Mouse (Mus musculus) liver, embryonic 15.5 days (tissue): ENCODE measurements at regions not wholly inside any gene's neighbourhood (a gene's known extent, or its start where the extent isn't known, plus 50 kb on each side); places are given as distances from the start of the nearest gene placed in this dataset.

Experiments
- ATAC-seq: fragments of 200-750 bp; cut with Nextera tagmentation; 2 replicates; pipeline ENCODE4 v1.8.0; 2017; ENCODE audit warnings: moderate number of reproducible peaks, mild to moderate bottlenecking, moderate library complexity; ENCODE audit not compliant: insufficient read depth
- H3K27ac ChIP-seq: fragments of 300-500 bp; sonication (generic); replicated peaks from 2 replicates; pipeline ENCODE4 v1.5.1; 2015; ENCODE audit warnings: mild to moderate bottlenecking, inconsistent platforms
- H3K27me3 ChIP-seq: fragments of 300-500 bp; sonication (generic); 2 replicates; pipeline ENCODE4 v1.6.1; 2015; ENCODE audit warnings: mild to moderate bottlenecking, inconsistent platforms
- H3K36me3 ChIP-seq: fragments of 300-500 bp; sonication (generic); replicated peaks from 2 replicates; pipeline ENCODE4 v1.6.1; 2015; ENCODE audit warnings: moderate library complexity, mild to moderate bottlenecking, inconsistent platforms
- H3K4me1 ChIP-seq: fragments of 300-500 bp; sonication (generic); replicated peaks from 2 replicates; pipeline ENCODE4 v1.6.1; 2015; ENCODE audit warnings: inconsistent platforms
- H3K4me2 ChIP-seq: fragments of 300-500 bp; sonication (generic); 2 replicates; pipeline ENCODE4 v1.6.1; 2015; ENCODE audit warnings: moderate library complexity, mild to moderate bottlenecking, inconsistent platforms
- H3K4me3 ChIP-seq: fragments of 300-500 bp; sonication (generic); replicated peaks from 2 replicates; pipeline ENCODE4 v1.5.1; 2015; ENCODE audit warnings: mild to moderate bottlenecking, inconsistent platforms
- H3K9ac ChIP-seq: fragments of 300-500 bp; sonication (generic); 2 replicates; pipeline ENCODE4 v1.6.1; 2015; ENCODE audit warnings: moderate library complexity, mild to moderate bottlenecking, inconsistent platforms
- H3K9me3 ChIP-seq: fragments of 300-500 bp; sonication (generic); replicated peaks from 2 replicates; pipeline ENCODE4 v1.6.1; 2016; ENCODE audit warnings: inconsistent platforms
- whole genome bisulfite sequencing: fragments of 180-500 bp; shearing (Covaris S2); methylation state at CpG from one replicate; pipeline ENCODE4 v1.1.7; 2015; ENCODE audit warnings: mixed read lengths; ENCODE audit not compliant: insufficient replicate concordance; 5-methylcytosine and 5-hydroxymethylcytosine counted together

DNA sequence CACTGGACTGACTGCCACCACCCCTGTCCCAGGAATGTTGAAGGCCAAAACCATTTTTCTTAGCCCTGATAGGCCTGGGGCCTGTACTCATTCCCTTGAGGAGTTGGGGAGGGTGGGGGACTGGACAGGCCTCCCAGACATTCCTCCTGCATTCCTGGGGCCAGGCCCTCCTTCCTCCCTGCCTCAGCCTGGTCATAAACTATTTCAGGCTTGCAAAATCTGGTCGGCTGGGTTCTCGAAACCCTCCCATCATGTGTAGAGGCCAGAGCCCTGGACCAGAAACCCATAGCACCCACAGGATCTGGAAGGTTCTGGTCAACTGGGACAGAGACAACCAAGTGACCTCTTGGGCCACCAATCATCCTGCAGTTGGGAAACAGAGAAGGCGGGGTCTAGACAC lies 87.2 kb downstream of the Vegfa start:
- H3K27me3 ChIP-seq = no peaks in the 10 kb centered on the region
- H3K4me2 ChIP-seq = no peak overlapping the region
- H3K9me3 ChIP-seq = no peaks in the 10 kb centered on the region
- H3K4me3 ChIP-seq = no peak overlapping the region
- 0 out of 2 replicates have a peak, but pooled peaks cover 3% of the 10 kb centered on the region for H3K4me1 ChIP-seq
- 54% methylated on average over 3 of the region's 3 CpGs for WGBS
- ATAC-seq = no peak
- no peaks in the 10 kb centered on the region for H3K36me3 ChIP-seq
- no peak overlapping the region for H3K27ac ChIP-seq
- no peak overlapping the region for H3K9ac ChIP-seq

DNA sequence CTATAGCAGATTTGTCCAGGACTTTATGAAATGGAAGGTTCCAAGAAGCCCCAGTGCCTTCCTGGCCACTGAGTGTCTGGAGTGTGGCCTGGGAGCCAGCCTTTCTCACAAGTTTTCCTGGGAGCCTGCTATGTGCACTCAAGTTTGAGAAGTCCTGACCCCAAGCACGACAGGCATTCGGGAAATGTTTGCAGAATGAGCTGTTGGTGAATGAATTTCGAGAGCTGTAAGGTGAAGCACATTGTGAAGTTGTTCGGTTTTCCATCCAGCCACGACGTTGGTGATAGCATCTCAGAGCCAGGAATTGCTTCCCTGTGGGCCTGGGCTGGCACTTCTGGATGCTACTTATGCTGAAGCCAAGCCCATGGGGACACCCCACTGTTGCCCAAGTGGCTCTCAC lies 88.9 kb downstream of the Vegfa start:
- Histone ChIP-seq H3K9me3 (no peaks in the 10 kb centered on the region), H3K4me1 (0 out of 2 replicates have a peak, but pooled peaks cover 1% of the 10 kb centered on the region), H3K4me3 (no peak overlapping the region), H3K27ac (no peak overlapping the region), H3K4me2 (no peak overlapping the region), H3K36me3 (no peaks in the 10 kb centered on the region), H3K9ac (no peak overlapping the region), H3K27me3 (no peaks in the 10 kb centered on the region)
- ATAC-seq = no peak
- 53% methylated on average over 6 of the region's 6 CpGs for whole genome bisulfite sequencing

DNA sequence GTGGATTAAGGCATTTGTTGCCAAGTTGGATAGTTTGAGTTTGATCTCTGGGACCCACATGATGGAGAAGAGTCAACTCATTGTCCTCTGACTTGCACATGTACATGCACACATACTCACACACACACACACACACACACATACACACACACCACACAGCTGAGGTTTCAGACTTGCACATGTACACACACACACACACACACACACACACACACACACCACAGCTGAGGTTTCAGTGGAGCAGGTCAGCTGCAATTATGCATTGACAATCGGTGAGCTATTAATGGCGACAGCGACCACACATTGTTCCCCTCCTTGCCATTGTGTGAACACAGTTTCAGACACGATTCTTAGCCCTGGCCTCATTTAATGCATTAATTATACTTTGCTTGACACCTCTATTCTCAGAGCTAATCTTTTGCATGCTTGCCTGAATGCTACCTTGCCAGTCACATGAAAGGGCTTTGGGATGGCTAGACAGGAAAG lies 90.2 kb downstream of the Vegfa start:
- H3K27me3 ChIP-seq = no peaks in the 10 kb centered on the region
- 74% methylated on average over 4 of the region's 4 CpGs for WGBS
- H3K4me1 ChIP-seq = no peaks in the 10 kb centered on the region
- no peak overlapping the region for H3K4me2 ChIP-seq
- H3K9me3 ChIP-seq = no peaks in the 10 kb centered on the region
- no peak overlapping the region for H3K4me3 ChIP-seq
- no peaks in the 10 kb centered on the region for H3K36me3 ChIP-seq
- H3K27ac ChIP-seq = no peak overlapping the region
- ATAC-seq = no peak
- no peak overlapping the region for H3K9ac ChIP-seq

DNA sequence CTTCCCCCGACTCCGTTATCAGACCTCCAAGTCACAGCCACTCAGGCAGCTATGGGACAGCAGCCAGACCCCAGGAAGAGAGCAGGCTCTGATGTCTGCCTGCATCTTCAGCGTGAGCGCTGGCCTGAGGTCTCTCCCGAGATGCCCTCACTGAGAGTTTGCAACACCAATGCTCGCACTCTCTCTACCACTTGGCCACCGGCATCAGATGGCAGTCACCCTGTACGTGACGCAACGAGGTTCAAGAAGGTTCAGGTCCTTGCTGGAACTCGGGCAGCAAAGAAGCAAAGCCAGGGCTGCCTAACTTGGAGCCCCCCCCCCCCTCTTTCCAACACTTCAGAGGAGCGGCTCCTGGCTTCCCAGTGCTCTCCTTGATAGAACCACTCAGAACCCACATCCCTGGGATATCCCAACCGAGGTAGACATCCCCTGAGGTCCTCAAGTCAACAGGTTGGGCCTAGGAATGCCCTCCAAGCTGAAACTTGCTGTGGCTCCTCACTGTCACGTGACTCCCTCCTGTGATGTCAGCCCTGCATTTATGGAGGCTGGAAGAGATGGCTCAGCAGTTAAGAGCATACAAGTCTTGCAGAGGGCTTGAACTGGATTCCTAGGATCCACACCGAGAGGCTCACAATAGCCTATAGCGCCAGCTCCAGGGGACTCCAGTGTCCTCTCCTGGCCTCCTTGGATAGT lies 91.9 kb downstream of the Vegfa start:
- Histone ChIP-seq H3K4me2 (no peak overlapping the region), H3K36me3 (no peaks in the 10 kb centered on the region), H3K4me1 (no peaks in the 10 kb centered on the region), H3K9ac (no peak overlapping the region), H3K9me3 (no peaks in the 10 kb centered on the region), H3K4me3 (no peak overlapping the region), H3K27ac (no peak overlapping the region), H3K27me3 (no peaks in the 10 kb centered on the region)
- ATAC-seq = no peak
- WGBS = 63% methylated on average over 16 of the region's 16 CpGs

DNA sequence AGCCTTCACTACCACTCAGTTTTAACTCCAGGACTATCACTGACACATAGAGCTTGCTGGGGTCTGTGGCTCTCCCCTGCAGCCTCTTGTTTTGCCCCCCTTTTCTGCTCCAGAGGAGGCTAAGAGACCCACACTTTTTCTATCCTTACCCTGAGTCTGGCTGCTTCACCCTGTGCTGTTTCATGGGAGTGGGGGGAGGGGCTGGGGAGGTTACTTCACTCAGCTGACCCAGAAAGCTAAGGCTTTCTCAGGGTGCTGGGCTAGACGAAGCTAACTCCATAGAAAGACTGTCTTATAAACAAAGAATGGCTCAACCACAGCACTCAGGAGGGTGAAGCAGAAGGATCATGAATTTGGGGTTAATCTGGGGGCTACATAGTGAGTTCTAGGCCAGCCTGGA lies 93.9 kb downstream of the Vegfa start:
- H3K27ac ChIP-seq = no peak overlapping the region
- ATAC-seq = no peak
- H3K36me3 ChIP-seq = no peaks in the 10 kb centered on the region
- H3K27me3 ChIP-seq = no peaks in the 10 kb centered on the region
- H3K4me2 ChIP-seq = no peak overlapping the region
- no peaks in the 10 kb centered on the region for H3K4me1 ChIP-seq
- no peak overlapping the region for H3K4me3 ChIP-seq
- no peak overlapping the region for H3K9ac ChIP-seq
- no peaks in the 10 kb centered on the region for H3K9me3 ChIP-seq
- WGBS = 13% methylated on average over 1 of the region's 1 CpGs

DNA sequence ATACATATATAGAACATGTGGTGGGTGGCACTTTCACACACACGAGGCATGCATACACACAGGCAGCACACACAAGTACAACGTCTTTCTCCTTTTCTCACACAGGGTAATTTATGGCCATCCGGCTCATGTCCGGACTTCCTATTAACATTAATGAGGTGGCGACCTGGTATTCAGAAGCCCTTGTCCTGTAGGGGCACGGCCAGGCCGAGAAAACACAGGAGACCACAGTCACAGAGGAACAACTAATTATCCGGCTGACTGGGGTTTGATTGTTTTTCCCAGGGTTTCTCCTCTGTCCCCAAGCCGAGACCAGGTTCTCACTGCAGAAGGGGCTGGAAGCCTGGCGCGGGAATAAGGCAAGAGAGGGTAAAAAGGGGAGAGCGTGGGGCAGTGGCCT lies 95.6 kb downstream of the Vegfa start:
- no peak overlapping the region for H3K27ac ChIP-seq
- H3K36me3 ChIP-seq = no peaks in the 10 kb centered on the region
- ATAC-seq = no peak
- 46% methylated on average over 12 of the region's 12 CpGs for WGBS
- no peak overlapping the region for H3K4me2 ChIP-seq
- H3K4me1 ChIP-seq = no peaks in the 10 kb centered on the region
- no peaks in the 10 kb centered on the region for H3K27me3 ChIP-seq
- no peak overlapping the region for H3K9ac ChIP-seq
- no peaks in the 10 kb centered on the region for H3K9me3 ChIP-seq
- H3K4me3 ChIP-seq = no peak overlapping the region

DNA sequence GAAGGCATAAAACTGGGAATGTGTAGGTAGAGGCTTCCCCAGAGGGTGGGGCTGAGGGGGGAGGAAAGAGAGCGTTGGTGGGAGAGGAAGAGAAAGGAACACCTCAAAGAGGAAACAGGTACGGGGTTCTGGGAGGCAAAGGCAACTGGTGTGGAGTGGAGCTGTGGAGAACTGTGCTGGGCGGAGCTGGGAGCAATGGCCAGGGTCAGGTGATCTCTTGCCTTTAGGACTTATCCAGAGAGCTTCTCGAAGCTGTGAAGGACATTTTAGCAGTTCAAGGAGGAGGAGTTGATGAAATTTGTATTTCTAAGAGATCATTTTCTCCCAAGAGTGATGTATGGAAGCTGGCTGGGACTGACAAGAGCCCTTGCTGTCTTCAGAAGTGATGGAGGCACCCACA lies 96.9 kb downstream of the Vegfa start:
- 55% methylated on average over 4 of the region's 4 CpGs for WGBS

DNA sequence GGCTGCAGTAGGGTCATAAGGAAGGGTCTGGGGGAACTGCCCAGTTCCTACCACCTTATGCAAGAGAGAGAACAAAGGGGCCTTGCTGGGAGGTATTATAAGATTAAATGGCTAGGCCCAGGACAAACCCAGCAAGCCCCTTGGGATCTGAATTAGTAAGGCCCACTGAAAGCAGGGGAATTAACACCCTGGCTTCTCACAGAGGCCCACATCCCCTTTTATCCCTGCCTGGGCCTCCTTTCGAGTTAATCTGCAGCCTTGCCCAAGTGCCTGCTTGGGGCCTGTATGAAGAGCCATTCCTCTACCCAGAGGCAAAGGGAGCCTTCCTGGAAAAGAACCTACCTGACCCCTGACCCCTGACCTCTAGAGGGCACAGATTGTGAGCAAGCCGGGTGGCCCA lies 98.2 kb downstream of the Vegfa start:
- Histone ChIP-seq H3K9me3 (no peaks in the 10 kb centered on the region), H3K4me1 (0 out of 2 replicates have a peak, but pooled peaks cover 4% of the 10 kb centered on the region), H3K9ac (no peak overlapping the region), H3K27me3 (no peaks in the 10 kb centered on the region), H3K4me2 (no peak overlapping the region), H3K36me3 (no peaks in the 10 kb centered on the region), H3K4me3 (no peak overlapping the region), H3K27ac (no peak overlapping the region)
- no peak for ATAC-seq
- WGBS = 46% methylated on average over 2 of the region's 2 CpGs

More for the DNA sequence above, 96.9 kb downstream of the Vegfa start:
- no peak overlapping the region for H3K27ac ChIP-seq
- no peaks in the 10 kb centered on the region for H3K27me3 ChIP-seq
- no peak overlapping the region for H3K4me2 ChIP-seq
- ATAC-seq = no peak
- H3K9ac ChIP-seq = no peak overlapping the region
- H3K4me1 ChIP-seq = 0 out of 2 replicates have a peak, but pooled peaks cover 4% of the 10 kb centered on the region
- no peaks in the 10 kb centered on the region for H3K36me3 ChIP-seq
- H3K4me3 ChIP-seq = no peak overlapping the region
- no peaks in the 10 kb centered on the region for H3K9me3 ChIP-seq

DNA sequence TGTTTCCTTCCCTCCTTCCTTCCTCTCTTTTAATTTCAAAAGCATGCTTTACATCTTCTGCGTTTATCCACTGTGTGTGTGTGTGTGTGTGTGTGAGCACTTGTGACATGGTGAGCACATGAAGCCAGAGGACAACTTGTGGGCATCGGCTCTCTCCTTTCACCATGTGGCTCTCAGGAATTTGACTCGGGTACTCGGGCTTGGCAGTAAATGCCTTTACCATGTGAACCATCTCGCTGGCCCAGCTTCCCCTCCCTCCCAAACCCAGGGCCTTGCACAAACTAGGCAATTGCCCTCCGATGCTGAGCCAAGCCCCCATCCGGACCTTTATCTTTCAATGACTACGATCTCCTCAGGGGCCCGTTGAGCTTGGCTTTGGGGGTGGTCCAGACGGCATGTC lies 99.1 kb downstream of the Vegfa start:
- Histone ChIP-seq H3K27me3 (no peaks in the 10 kb centered on the region), H3K9ac (no peak overlapping the region), H3K4me1 (0 out of 2 replicates have a peak, but pooled peaks cover 4% of the 10 kb centered on the region), H3K4me3 (no peak overlapping the region), H3K36me3 (no peaks in the 10 kb centered on the region), H3K9me3 (no peaks in the 10 kb centered on the region), H3K27ac (no peak overlapping the region), H3K4me2 (no peak overlapping the region)
- no peak for ATAC-seq
- WGBS = 56% methylated on average over 10 of the region's 10 CpGs

DNA sequence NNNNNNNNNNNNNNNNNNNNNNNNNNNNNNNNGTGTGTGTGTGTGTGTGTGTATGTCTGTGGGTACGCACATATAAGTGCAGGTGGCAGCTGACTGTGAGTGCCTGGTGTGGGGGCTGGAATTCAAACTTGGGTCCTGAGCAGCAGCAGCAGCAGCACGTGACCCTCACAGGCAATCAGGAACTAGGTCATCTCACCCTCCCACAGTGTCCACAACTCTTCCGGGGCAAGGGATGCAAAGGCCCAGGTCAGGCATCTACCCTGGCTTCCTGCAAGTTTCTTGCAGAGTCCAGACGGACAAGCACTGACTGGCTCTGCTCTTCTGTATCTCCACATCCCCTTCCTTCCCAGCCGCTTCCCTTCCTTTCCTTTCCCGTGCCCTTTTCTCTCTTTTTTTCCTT lies 99.6 kb downstream of the Vegfa start:
- Histone ChIP-seq H3K4me3 (no peak overlapping the region), H3K36me3 (no peaks in the 10 kb centered on the region), H3K9ac (no peak overlapping the region), H3K4me1 (0 out of 2 replicates have a peak, but pooled peaks cover 4% of the 10 kb centered on the region), H3K27ac (no peak overlapping the region), H3K4me2 (no peak overlapping the region), H3K9me3 (no peaks in the 10 kb centered on the region), H3K27me3 (no peaks in the 10 kb centered on the region)
- whole genome bisulfite sequencing = 50% methylated on average over 6 of the region's 6 CpGs
- ATAC-seq = no peak

DNA sequence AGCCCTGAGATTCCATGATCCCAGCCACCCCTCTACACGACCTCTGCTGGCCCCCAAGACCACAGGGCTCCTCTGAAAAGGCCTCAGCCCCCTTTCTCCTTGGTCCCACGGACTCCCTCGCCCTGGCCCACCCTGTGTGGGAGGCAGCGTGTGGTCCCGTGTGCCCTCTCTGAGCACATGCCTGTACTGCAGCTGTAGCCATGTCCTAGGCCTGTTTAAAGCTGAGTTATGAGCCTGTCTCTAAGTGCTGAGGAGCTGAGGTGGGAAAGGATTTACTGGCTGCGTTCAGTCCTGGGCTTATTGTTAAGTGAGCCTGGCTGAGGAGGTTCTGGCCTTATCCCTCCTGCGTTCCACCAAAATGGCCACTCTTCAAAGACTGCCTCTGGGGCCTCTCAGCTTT lies 102.6 kb downstream of the Vegfa start:
- H3K9me3 ChIP-seq = no peaks in the 10 kb centered on the region
- H3K4me1 ChIP-seq = 0 out of 2 replicates have a peak, but pooled peaks cover 4% of the 10 kb centered on the region
- H3K4me2 ChIP-seq = no peak overlapping the region
- 63% methylated on average over 7 of the region's 7 CpGs for WGBS
- ATAC-seq = no peak
- H3K27ac ChIP-seq = no peak overlapping the region
- H3K4me3 ChIP-seq = no peak overlapping the region
- H3K9ac ChIP-seq = no peak overlapping the region
- H3K27me3 ChIP-seq = no peaks in the 10 kb centered on the region
- H3K36me3 ChIP-seq = no peaks in the 10 kb centered on the region
